Mouse (Mus musculus) CD4-positive, CD25-positive, alpha-beta regulatory T cell, adult 4 months (primary cell): ENCODE measurements around the gene Pipox. TPM values are rescaled to one million over a fixed set of nuclear protein-coding genes. Genes with fewer than 3 reads are reported as not detected.

ENCODE experiments used
- ATAC-seq: one replicate; pipeline ENCODE4 v1.8.0; 2017
- polyA plus RNA-seq, 2 experiments: library from polyadenylated mRNA; unstranded; fragments of 100-300 nt; shearing (Covaris generic); gene quantifications; one replicate each; pipeline ENCODE4 v1.2.1; 2017

Gene Pipox
- polyA plus RNA-seq: 1 to 10 TPM in 1 of 2 experiments, under 1 TPM in 1; 0.19 to 2.2 TPM

GRCm38 (mm10) chr11:77893787-77894718, at the start of gene Pipox:
Gene Pipox (minus strand): TSS chr11:77894096.
- no peak for ATAC-seq

- ATAC-seq: no peak
Observed at GRCm38 (mm10) chr11:77942230-77942629, 48.3 kb upstream of the Pipox start.

GRCm38 (mm10) chr11:77937649-77938410, 43.9 kb upstream of the Pipox start:
- ATAC-seq: no peak

- no peak for ATAC-seq
Observed at GRCm38 (mm10) chr11:77936846-77937245, 43.0 kb upstream of the Pipox start.

GRCm38 (mm10) chr11:77934568-77935311, 40.8 kb upstream of the Pipox start:
- ATAC-seq: no peak

- ATAC-seq: no peak
Observed at GRCm38 (mm10) chr11:77934111-77934521, 40.2 kb upstream of the Pipox start.

- no peak for ATAC-seq
Observed at GRCm38 (mm10) chr11:77932576-77932975, 38.7 kb upstream of the Pipox start.

GRCm38 (mm10) chr11:77931541-77932433, 37.9 kb upstream of the Pipox start:
- no peak for ATAC-seq

- ATAC-seq: no peak
Observed at GRCm38 (mm10) chr11:77930751-77931540, 37.0 kb upstream of the Pipox start, which contains the start of gene Sez6. Gene Sez6 (plus strand): TSS chr11:77930800.

GRCm38 (mm10) chr11:77927837-77928236, 33.9 kb upstream of the Pipox start:
- no peak for ATAC-seq

- no peak for ATAC-seq
Observed at GRCm38 (mm10) chr11:77926666-77927065, 32.8 kb upstream of the Pipox start.

- no peak for ATAC-seq
Observed at GRCm38 (mm10) chr11:77925836-77926657, 32.2 kb upstream of the Pipox start.

GRCm38 (mm10) chr11:77923285-77923684, 29.4 kb upstream of the Pipox start:
- no peak for ATAC-seq

- ATAC-seq: no peak
Observed at GRCm38 (mm10) chr11:77917166-77917565, 23.3 kb upstream of the Pipox start.

GRCm38 (mm10) chr11:77916741-77917140, 22.8 kb upstream of the Pipox start:
- ATAC-seq: no peak

- no peak for ATAC-seq
Observed at GRCm38 (mm10) chr11:77914598-77915260, 20.8 kb upstream of the Pipox start.

GRCm38 (mm10) chr11:77913505-77913904, 19.6 kb upstream of the Pipox start:
- no peak for ATAC-seq

- ATAC-seq: no peak
Observed at GRCm38 (mm10) chr11:77909776-77910175, 15.9 kb upstream of the Pipox start.

GRCm38 (mm10) chr11:77909376-77909775, 15.5 kb upstream of the Pipox start:
- ATAC-seq: no peak
